In genomic region chr11:106928935-106929334, GRCm38 (mm10) we compare ENCODE assay signal across 15 mouse cellular contexts. TPM values are rescaled to one million over a fixed set of nuclear protein-coding genes. Genes with fewer than 3 reads are reported as not detected.
DNase-seq lines count a peak whose midpoint lies in the region; ATAC-seq and TF ChIP-seq lines count a peak whose summit lies in the region.
"Had no signal": no experiment of that assay in that cellular context is flagged by ENCODE, and none has a peak within 500 bp of the region (broad histone marks: within the 10 kb centered on the region; RNA-seq: fewer than 3 reads in every experiment).

No protein-coding gene starts in this region.

- no peak for TF ChIP-seq EP300 in lung, postnatal 0 days (IDR thresholded peaks at IDR 0.05)

- H3K27ac ChIP-seq in heart, embryonic 10.5 days: no peak overlapping the region
- no peak overlapping the region for H3K27ac ChIP-seq in lung, postnatal 0 days (ENCODE audit: low read length)
- H3K27ac ChIP-seq in testis, adult 2 months (ENCODE audit: control insufficient read depth, insufficient read depth, low read depth, low read length): no peak overlapping the region
- H3K27ac ChIP-seq in intestine, embryonic 15.5 days: no peak overlapping the region
- H3K27ac ChIP-seq: limb, embryonic 10.5 days; neural tube, embryonic 13.5 days had no signal

- no peaks in the 10 kb centered on the region for H3K9me3 ChIP-seq in heart, embryonic 10.5 days
- H3K9me3 ChIP-seq in lung, postnatal 0 days (ENCODE audit: low read length): no peaks in the 10 kb centered on the region
- H3K9me3 ChIP-seq in intestine, embryonic 15.5 days: no peaks in the 10 kb centered on the region
- H3K9me3 ChIP-seq: limb, embryonic 10.5 days; neural tube, embryonic 13.5 days had no signal

- H3K4me3 ChIP-seq in heart, embryonic 10.5 days: no peak overlapping the region
- H3K4me3 ChIP-seq in lung, postnatal 0 days (ENCODE audit: low read depth, low read length): no peak overlapping the region
- no peak overlapping the region for H3K4me3 ChIP-seq in testis, adult 2 months (ENCODE audit: control insufficient read depth, low read depth, low read length)
- no peak overlapping the region for H3K4me3 ChIP-seq in intestine, embryonic 15.5 days (replicated peaks)
- H3K4me3 ChIP-seq: limb, embryonic 10.5 days; neural tube, embryonic 13.5 days had no signal

- H3K36me3 ChIP-seq in heart, embryonic 10.5 days: no peaks in the 10 kb centered on the region
- H3K36me3 ChIP-seq in lung, postnatal 0 days (ENCODE audit: insufficient read depth, low read length): no peaks in the 10 kb centered on the region
- no peaks in the 10 kb centered on the region for H3K36me3 ChIP-seq in testis, adult 2 months (ENCODE audit: control insufficient read depth, insufficient read depth, low read length)
- H3K36me3 ChIP-seq in intestine, embryonic 15.5 days: no peaks in the 10 kb centered on the region
- H3K36me3 ChIP-seq: limb, embryonic 10.5 days; neural tube, embryonic 13.5 days had no signal

- peak; percentile 50 for TF ChIP-seq CTCF in lung, postnatal 0 days (IDR thresholded peaks at IDR 0.05)
- peak; percentile 37; the same call in 1 of the 2 replicates for TF ChIP-seq CTCF in testis, adult 2 months (IDR thresholded peaks at IDR 0.05; ENCODE audit: control insufficient read depth, insufficient read depth, insufficient replicate concordance, low read depth, low read length)

- intact Hi-C loops in heart, postnatal 36 days (cut with DNase I): no loop called here

- H3K27me3 ChIP-seq in heart, embryonic 10.5 days (ENCODE audit: insufficient read depth, poor library complexity, severe bottlenecking): no peaks in the 10 kb centered on the region
- H3K27me3 ChIP-seq in lung, postnatal 0 days (replicated peaks; ENCODE audit: insufficient read depth, low read length): no peaks in the 10 kb centered on the region
- H3K27me3 ChIP-seq in testis, adult 2 months (ENCODE audit: control insufficient read depth, insufficient read depth, low read length): no peaks in the 10 kb centered on the region
- H3K27me3 ChIP-seq in intestine, embryonic 15.5 days (replicated peaks): no peaks in the 10 kb centered on the region
- H3K27me3 ChIP-seq: neural tube, embryonic 13.5 days had no signal

- no peaks in the 10 kb centered on the region for H3K4me1 ChIP-seq in heart, embryonic 10.5 days
- no peaks in the 10 kb centered on the region for H3K4me1 ChIP-seq in lung, postnatal 0 days (ENCODE audit: insufficient read depth, low read depth, low read length)
- H3K4me1 ChIP-seq in testis, adult 2 months (ENCODE audit: control insufficient read depth, insufficient read depth, low read length): no peaks in the 10 kb centered on the region
- H3K4me1 ChIP-seq in intestine, embryonic 15.5 days (replicated peaks): no peaks in the 10 kb centered on the region
- H3K4me1 ChIP-seq: limb, embryonic 10.5 days; neural tube, embryonic 13.5 days had no signal

- WGBS in heart, embryonic 10.5 days: 59% methylated on average over 2 of the region's 2 CpGs
- WGBS in lung, postnatal 0 days: 55% methylated on average over 2 of the region's 2 CpGs
- WGBS in intestine, embryonic 15.5 days: 63% methylated on average over 2 of the region's 2 CpGs

- no peak for TF ChIP-seq POLR2A in testis, adult 2 months (IDR thresholded peaks at IDR 0.05; ENCODE audit: control insufficient read depth, low read depth, low read length)

- no peak overlapping the region for H3K9ac ChIP-seq in lung, postnatal 0 days (replicated peaks; ENCODE audit: low read depth)
- no peak overlapping the region for H3K9ac ChIP-seq in intestine, embryonic 15.5 days
- H3K9ac ChIP-seq: neural tube, embryonic 13.5 days had no signal

- no peak overlapping the region for H3K4me2 ChIP-seq in lung, postnatal 0 days (replicated peaks; ENCODE audit: low read depth, low read length)
- H3K4me2 ChIP-seq in intestine, embryonic 15.5 days (replicated peaks): no peak overlapping the region
- H3K4me2 ChIP-seq: midbrain, embryonic 11.5 days; neural tube, embryonic 13.5 days had no signal

- no peak for ATAC-seq in lung, postnatal 0 days
- ATAC-seq in intestine, embryonic 15.5 days: no peak
- ATAC-seq: forebrain, embryonic 14.5 days; inflammation-experienced regulatory T-cells, adult 6 months had no signal

- peak; percentile 28 for DNase-seq in heart, adult 11 months
- no peak for DNase-seq in heart, embryonic 10.5 days (ENCODE audit: low spot score)
- DNase-seq in lung, postnatal 0 days (ENCODE audit: low spot score): no peak
- DNase-seq in lung, postnatal 36 days: no peak
- peak; percentile 66 for DNase-seq in R1 (ENCODE audit: low read depth, low spot score)
- DNase-seq in heart, postnatal 36 days: no peak
- DNase-seq: gastrocnemius, postnatal 25 days; lung, postnatal 10 days had no signal

RNA-seq across cellular contexts. Expression of gene Smurf2, which starts 8.4 kb away (rescaled TPM):
- 9.1 and 11.4 TPM in 2 replicates for polyA plus RNA-seq in heart, embryonic 10.5 days (2016; fragmentation: Nextera tagmentation; extraction: Ambion mirVana)
- polyA plus RNA-seq in lung, postnatal 0 days (2015; fragmentation: Nextera tagmentation; extraction: Ambion mirVana): 20.0 and 22.3 TPM in 2 replicates
- polyA plus RNA-seq in testis, adult 2 months (2012; rRNA removed): 11.0 and 11.3 TPM in 2 replicates
- 11.3 and 12.0 TPM in 2 replicates for polyA plus RNA-seq in intestine, embryonic 15.5 days (2015; fragmentation: Nextera tagmentation; extraction: Ambion mirVana)
- total RNA-seq in heart, postnatal 36 days (2021): 10 to 100 TPM; 35.9 to 38.9 TPM

Comparison
In these comparisons a context has a peak if more than half of its experiments do, and no peak if none do; other contexts are left out.
1. DNase-seq: peak in heart, adult 11 months (single experiment) and R1 (single experiment); none in heart, embryonic 10.5 days (single experiment), lung, postnatal 0 days (single experiment), lung, postnatal 36 days (single experiment) and heart, postnatal 36 days (0 of 2).